Mouse (Mus musculus) right cerebral cortex, postnatal 36 days (tissue): Measurements from ENCODE around the gene Clca3a2.
"Not testable (repeated sequence)": the region's sequence is repeated elsewhere in the genome, so short reads cannot be mapped to it uniquely, and the experiment has no call there.

Source experiments
- DNase-seq, 2 experiments: peaks; one replicate each; pipeline ENCODE4 v3.0.0; 2022; ENCODE audit warnings: low spot score in 2 of 2, mixed read lengths in 1 of 2

The Clca3a2 gene

GRCm38 (mm10) chr3:144819219-144819618, at the start of gene Clca3a2:
Clca3a2 (minus strand) TSS chr3:144819494.
- DNase-seq, result not testable (repeated sequence)

- no peak for DNase-seq
Measured at GRCm38 (mm10) chr3:144849584-144849983, 30.3 kb upstream of the Clca3a2 start.

GRCm38 (mm10) chr3:144849014-144849556, 29.8 kb upstream of the Clca3a2 start, which contains the start of gene Clca3b:
Clca3b (minus strand) TSS chr3:144849357.
- not testable (repeated sequence) for DNase-seq

GRCm38 (mm10) chr3:144827257-144827656, 8.0 kb upstream of the Clca3a2 start:
- DNase-seq, result no peak

GRCm38 (mm10) chr3:144825151-144825550, 5.9 kb upstream of the Clca3a2 start:
- DNase-seq, result peak; percentile 69 to 78

GRCm38 (mm10) chr3:144823331-144823730, 4.0 kb upstream of the Clca3a2 start:
- no peak for DNase-seq

GRCm38 (mm10) chr3:144820632-144821031, 1.3 kb upstream of the Clca3a2 start:
- no peak for DNase-seq

- DNase-seq, result not testable (repeated sequence)
Measured at GRCm38 (mm10) chr3:144813336-144813735, 6.0 kb downstream of the Clca3a2 start.

GRCm38 (mm10) chr3:144811821-144812220, 7.5 kb downstream of the Clca3a2 start:
- DNase-seq, result no peak

- DNase-seq, result not testable (repeated sequence)
Measured at GRCm38 (mm10) chr3:144808153-144808925, 11.0 kb downstream of the Clca3a2 start.

GRCm38 (mm10) chr3:144806626-144807025, 12.7 kb downstream of the Clca3a2 start:
- not testable (repeated sequence) for DNase-seq

GRCm38 (mm10) chr3:144801861-144802260, 17.4 kb downstream of the Clca3a2 start:
- DNase-seq, result no peak

- DNase-seq, result no peak
Measured at GRCm38 (mm10) chr3:144785181-144786148, 33.8 kb downstream of the Clca3a2 start.

GRCm38 (mm10) chr3:144765161-144765560, 54.1 kb downstream of the Clca3a2 start:
- DNase-seq, result no peak

- no peak for DNase-seq
Measured at GRCm38 (mm10) chr3:144761454-144761853, 57.8 kb downstream of the Clca3a2 start.

- DNase-seq, result no peak
Measured at GRCm38 (mm10) chr3:144760592-144761309, 58.5 kb downstream of the Clca3a2 start, which contains the start of gene Clca3a1. Clca3a1 (minus strand) TSS chr3:144760977.

GRCm38 (mm10) chr3:144759719-144760118, 59.6 kb downstream of the Clca3a2 start:
- DNase-seq, result no peak

- DNase-seq, result not testable (repeated sequence)
Measured at GRCm38 (mm10) chr3:144756103-144756502, 63.2 kb downstream of the Clca3a2 start.

GRCm38 (mm10) chr3:144753120-144753519, 66.2 kb downstream of the Clca3a2 start:
- DNase-seq, result no peak

GRCm38 (mm10) chr3:144749062-144749963, 70.0 kb downstream of the Clca3a2 start:
- not testable (repeated sequence) for DNase-seq
